ENCODE assay signal across 25 mouse cellular contexts in the genomic region with DNA sequence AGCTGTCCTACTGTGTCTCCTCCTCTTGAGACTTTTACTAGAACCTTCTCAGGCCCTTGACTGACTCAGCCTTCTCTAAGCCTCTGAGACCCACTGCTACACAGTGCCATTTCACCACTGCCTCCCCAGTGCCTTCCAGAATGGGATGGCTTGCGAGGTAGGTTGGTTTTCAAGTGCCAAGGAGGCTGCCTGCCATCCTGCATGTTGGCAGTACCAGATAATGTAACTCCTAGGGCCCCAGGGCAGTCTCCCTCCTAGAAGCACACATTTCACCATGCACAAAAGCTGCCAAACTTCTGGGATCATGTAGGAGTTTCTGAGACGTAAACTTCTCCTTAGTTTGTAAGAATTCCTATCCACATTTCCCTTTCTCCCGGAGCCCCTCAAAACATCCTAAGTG.
"Had no signal": no experiment of that assay in that cellular context is flagged by ENCODE, and none has a peak within 500 bp of the region (broad histone marks: within the 10 kb centered on the region; RNA-seq: fewer than 3 reads in every experiment).

No protein-coding gene starts in this region.

- H3K27ac ChIP-seq: heart, embryonic 13.5 days; heart, embryonic 15.5 days; hindbrain, embryonic 13.5 days; hindbrain, embryonic 15.5 days; hindbrain, postnatal 0 days; kidney, embryonic 15.5 days; kidney, postnatal 0 days; limb, embryonic 13.5 days; limb, embryonic 15.5 days; liver, embryonic 12.5 days; liver, embryonic 14.5 days had no signal

- H3K27me3 ChIP-seq: heart, embryonic 13.5 days; heart, embryonic 15.5 days; hindbrain, embryonic 13.5 days; hindbrain, embryonic 15.5 days; kidney, embryonic 15.5 days; limb, embryonic 13.5 days; limb, embryonic 15.5 days; liver, embryonic 12.5 days had no signal

- DNase-seq: gastrocnemius, postnatal 14 days; gastrocnemius, postnatal 36 days; heart, adult 18-20 months; heart, postnatal 14 days; heart, postnatal 36 days; kidney, adult 11 months; kidney, adult 2 months; kidney, adult 9 months; kidney, postnatal 14 days; kidney, postnatal 36 days; layer of hippocampus, adult 9-11 months; layer of hippocampus, postnatal 36 days; left cerebral cortex, postnatal 4 days had no signal

- H3K4me3 ChIP-seq: heart, embryonic 13.5 days; heart, embryonic 15.5 days; hindbrain, embryonic 13.5 days; hindbrain, embryonic 15.5 days; kidney, embryonic 15.5 days; limb, embryonic 13.5 days; limb, embryonic 15.5 days; liver, embryonic 12.5 days had no signal

- H3K36me3 ChIP-seq: hindbrain, embryonic 13.5 days; hindbrain, embryonic 15.5 days; kidney, embryonic 15.5 days; limb, embryonic 15.5 days; liver, embryonic 12.5 days had no signal

- H3K4me1 ChIP-seq: heart, embryonic 13.5 days; heart, embryonic 15.5 days; hindbrain, embryonic 13.5 days; hindbrain, embryonic 15.5 days; kidney, embryonic 15.5 days; limb, embryonic 15.5 days; liver, embryonic 12.5 days had no signal

- ATAC-seq: hindbrain, postnatal 0 days; intestine, embryonic 16.5 days; liver, embryonic 12.5 days had no signal
